Mouse (Mus musculus): Measurements from ENCODE around the gene Ube2a.

- TF ChIP-seq EP300 (IDR thresholded peaks at IDR 0.05; ENCODE audit: insufficient read depth, low read depth, low read length) (no peak), CTCF (IDR thresholded peaks at IDR 0.05) (no peak)
Observed at GRCm38 (mm10) chrX:36825032-36825431, 48.7 kb upstream of the Ube2a start.

All from heart, adult 2 months (tissue).